Mouse (Mus musculus) liver, embryonic 11.5 days (tissue): ENCODE measurements around the gene Suclg1. TPM values are rescaled to one million over a fixed set of nuclear protein-coding genes. Genes with fewer than 3 reads are reported as not detected.

Experiments
- ATAC-seq: fragments of 200-750 bp; cut with Nextera tagmentation; replicated peaks from 2 replicates; pipeline ENCODE4 v1.8.0; 2017; ENCODE audit warnings: moderate number of reproducible peaks, mild to moderate bottlenecking, moderate TSS enrichment, moderate library complexity; ENCODE audit not compliant: low FRiP score
- DNase-seq: peaks from one replicate; pipeline ENCODE4 v3.0.0-alpha.2; 2017; ENCODE audit warnings: low spot score
- H3K27ac ChIP-seq: fragments of 300-500 bp; sonication (generic); 2 replicates; pipeline ENCODE4 v1.5.1; 2014; ENCODE audit warnings: mild to moderate bottlenecking, low read depth, low read length, control low read depth
- H3K27me3 ChIP-seq: fragments of 300-500 bp; sonication (generic); replicated peaks from 2 replicates; pipeline ENCODE4 v1.6.1; 2014; ENCODE audit warnings: low read length, mixed read lengths; ENCODE audit not compliant: control insufficient read depth, insufficient read depth
- H3K36me3 ChIP-seq: fragments of 300-500 bp; sonication (generic); 2 replicates; pipeline ENCODE4 v1.6.1; 2014; ENCODE audit warnings: mild to moderate bottlenecking, low read length, moderate library complexity, mixed read lengths; ENCODE audit not compliant: control insufficient read depth, insufficient read depth
- H3K4me1 ChIP-seq: fragments of 300-500 bp; sonication (generic); replicated peaks from 2 replicates; pipeline ENCODE4 v1.6.1; 2014; ENCODE audit warnings: low read length, mixed read lengths; ENCODE audit not compliant: control insufficient read depth, insufficient read depth
- H3K4me2 ChIP-seq: fragments of 300-500 bp; sonication (generic); 2 replicates; pipeline ENCODE4 v1.6.1; 2014; ENCODE audit warnings: mild to moderate bottlenecking, control low read depth, moderate library complexity
- H3K4me3 ChIP-seq: fragments of 300-500 bp; sonication (generic); 2 replicates; pipeline ENCODE4 v1.5.1; 2014; ENCODE audit warnings: low read depth, low read length, control low read depth
- H3K9ac ChIP-seq: fragments of 300-500 bp; sonication (generic); 2 replicates; pipeline ENCODE4 v1.6.1; 2014; ENCODE audit warnings: low read depth, low read length, control low read depth
- H3K9me3 ChIP-seq: fragments of 300-500 bp; sonication (generic); 2 replicates; pipeline ENCODE4 v1.6.1; 2016; ENCODE audit warnings: low read length, inconsistent platforms, mixed read lengths; ENCODE audit not compliant: control insufficient read depth
- WGBS: fragments of 180-500 bp; shearing (Covaris S2); extraction: QIAGEN DNeasy Blood & Tissue Kit; methylation state at CpG from one replicate; pipeline ENCODE4 v1.1.7; 2014; 5-methylcytosine and 5-hydroxymethylcytosine counted together
- polyA plus RNA-seq: library from polyadenylated mRNA; unstranded; fragments of >200 nt; fragmentation: Nextera tagmentation; extraction: Ambion mirVana; gene quantifications from 2 replicates; pipeline ENCODE4 v1.2.1, GENCODE M21; 2014

Gene Suclg1
- polyA plus RNA-seq, 1 experiment from 2014 or later: 188 TPM

DNA sequence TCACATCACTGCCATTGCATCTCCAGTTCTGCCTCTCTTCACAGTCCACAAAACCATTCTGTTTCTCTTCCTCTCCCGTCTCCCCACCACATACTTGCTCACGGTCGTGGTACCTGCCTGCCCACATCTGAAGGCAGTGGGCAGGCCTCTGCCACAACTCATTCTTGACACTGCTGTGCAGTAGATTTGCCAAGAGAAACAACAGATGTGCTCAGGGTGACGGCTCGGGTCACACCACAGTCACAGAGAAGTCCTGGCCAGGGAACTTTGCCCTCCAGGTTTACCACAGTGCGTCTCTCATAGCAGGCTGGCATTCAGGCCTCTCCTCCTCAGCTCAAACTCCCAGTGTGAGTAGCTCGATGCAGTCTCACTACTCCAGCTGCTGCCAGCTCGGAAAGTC is 31.5 kb downstream of the Suclg1 start:
- Histone ChIP-seq H3K27me3 (no peaks in the 10 kb centered on the region), H3K4me1 (no peaks in the 10 kb centered on the region), H3K9ac (no peak overlapping the region), H3K4me2 (no peak overlapping the region), H3K27ac (no peak overlapping the region), H3K4me3 (no peak overlapping the region), H3K36me3 (peaks cover 10% of the 10 kb centered on the region; the same call in 1 of the 2 replicates), H3K9me3 (no peaks in the 10 kb centered on the region)
- DNase-seq (no peak), ATAC-seq (no peak)
- 70% methylated on average over 8 of the region's 8 CpGs for WGBS

GRCm38 (mm10) chr6:73280546-73281115 is 32.4 kb downstream of the Suclg1 start:
- no peak for ATAC-seq
- Histone ChIP-seq H3K36me3 (peaks cover 2% of the 10 kb centered on the region; the same call in 1 of the 2 replicates), H3K4me2 (no peak overlapping the region), H3K9ac (no peak overlapping the region), H3K27me3 (no peaks in the 10 kb centered on the region), H3K9me3 (no peaks in the 10 kb centered on the region), H3K27ac (no peak overlapping the region), H3K4me3 (no peak overlapping the region), H3K4me1 (no peaks in the 10 kb centered on the region)
- 77% methylated on average over 9 of the region's 9 CpGs for WGBS
- DNase-seq: no peak

DNA sequence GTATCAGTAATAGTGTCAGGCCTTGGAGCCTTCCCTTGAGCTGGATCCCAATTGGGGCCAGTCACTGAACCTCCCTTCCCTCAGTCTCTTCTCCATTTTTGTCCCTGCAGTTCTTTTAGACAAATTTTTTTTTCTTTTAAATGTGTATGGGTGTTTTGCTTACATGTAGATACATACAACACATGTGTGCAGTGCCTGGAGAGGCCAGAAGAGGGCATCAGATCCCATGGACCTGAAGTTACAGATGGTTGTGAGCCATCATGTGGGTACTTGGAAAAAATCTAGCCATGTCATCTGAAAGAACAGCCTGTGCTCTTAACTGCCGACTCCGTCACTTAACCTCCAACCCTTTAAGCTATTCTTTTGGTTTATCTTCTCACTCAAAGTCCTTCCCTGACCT is 38.1 kb downstream of the Suclg1 start:
- H3K4me3 ChIP-seq: no peak overlapping the region
- no peak overlapping the region for H3K27ac ChIP-seq
- H3K9me3 ChIP-seq: no peaks in the 10 kb centered on the region
- no peaks in the 10 kb centered on the region for H3K4me1 ChIP-seq
- 92% methylated on average over 2 of the region's 2 CpGs for WGBS
- H3K27me3 ChIP-seq: no peaks in the 10 kb centered on the region
- ATAC-seq (no peak), DNase-seq (no peak)
- no peak overlapping the region for H3K9ac ChIP-seq
- H3K36me3 ChIP-seq: no peaks in the 10 kb centered on the region
- no peak overlapping the region for H3K4me2 ChIP-seq

GRCm38 (mm10) chr6:73306837-73307236 is 58.7 kb downstream of the Suclg1 start:
- Histone ChIP-seq H3K4me1 (no peaks in the 10 kb centered on the region), H3K27me3 (no peaks in the 10 kb centered on the region), H3K27ac (no peak overlapping the region), H3K4me3 (no peak overlapping the region), H3K36me3 (no peaks in the 10 kb centered on the region), H3K9ac (no peak overlapping the region), H3K9me3 (no peaks in the 10 kb centered on the region), H3K4me2 (no peak overlapping the region)
- ATAC-seq (no peak), DNase-seq (no peak)
- WGBS: 67% methylated on average over 6 of the region's 6 CpGs

- H3K4me3 ChIP-seq: no peak overlapping the region
- DNase-seq: no peak
- no peak overlapping the region for H3K27ac ChIP-seq
- no peak overlapping the region for H3K4me2 ChIP-seq
- H3K36me3 ChIP-seq: no peaks in the 10 kb centered on the region
- ATAC-seq: no peak
- 74% methylated on average over 10 of the region's 10 CpGs for WGBS
- no peak overlapping the region for H3K9ac ChIP-seq
- no peaks in the 10 kb centered on the region for H3K4me1 ChIP-seq
- H3K27me3 ChIP-seq: no peaks in the 10 kb centered on the region
- H3K9me3 ChIP-seq: no peaks in the 10 kb centered on the region
Measured at GRCm38 (mm10) chr6:73308685-73309520, 60.7 kb downstream of the Suclg1 start.

DNA sequence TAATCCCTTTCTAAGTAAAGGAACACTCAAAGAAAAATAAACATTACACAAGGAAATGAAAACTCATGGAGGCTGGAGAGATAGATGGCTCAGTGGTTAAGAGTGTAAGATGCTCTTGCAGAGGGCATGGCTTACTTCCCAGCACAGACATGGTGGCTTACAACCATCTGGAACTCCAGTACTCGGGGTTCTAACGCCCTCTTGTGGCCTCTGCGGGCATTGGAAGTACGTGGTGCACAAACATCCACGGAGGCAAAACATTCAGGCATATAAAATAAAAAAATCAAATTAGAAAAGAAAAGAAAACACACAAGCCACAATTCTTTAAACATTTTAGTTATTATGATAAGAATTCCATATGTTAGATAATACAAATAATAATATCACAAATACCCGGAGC is 63.2 kb downstream of the Suclg1 start:
- ATAC-seq (no peak), DNase-seq (no peak)
- WGBS: 61% methylated on average over 6 of the region's 6 CpGs
- H3K36me3 ChIP-seq: no peaks in the 10 kb centered on the region
- H3K4me3 ChIP-seq: no peak overlapping the region
- no peak overlapping the region for H3K27ac ChIP-seq
- no peak overlapping the region for H3K4me2 ChIP-seq
- H3K9ac ChIP-seq: no peak overlapping the region
- no peaks in the 10 kb centered on the region for H3K4me1 ChIP-seq
- no peaks in the 10 kb centered on the region for H3K27me3 ChIP-seq
- no peaks in the 10 kb centered on the region for H3K9me3 ChIP-seq

GRCm38 (mm10) chr6:73311786-73312185 is 63.6 kb downstream of the Suclg1 start:
- no peak overlapping the region for H3K4me3 ChIP-seq
- no peaks in the 10 kb centered on the region for H3K9me3 ChIP-seq
- no peaks in the 10 kb centered on the region for H3K27me3 ChIP-seq
- no peaks in the 10 kb centered on the region for H3K36me3 ChIP-seq
- DNase-seq: no peak
- H3K4me2 ChIP-seq: no peak overlapping the region
- H3K27ac ChIP-seq: no peak overlapping the region
- no peak for ATAC-seq
- no peak overlapping the region for H3K9ac ChIP-seq
- WGBS: 86% methylated on average over 7 of the region's 7 CpGs
- no peaks in the 10 kb centered on the region for H3K4me1 ChIP-seq

DNA sequence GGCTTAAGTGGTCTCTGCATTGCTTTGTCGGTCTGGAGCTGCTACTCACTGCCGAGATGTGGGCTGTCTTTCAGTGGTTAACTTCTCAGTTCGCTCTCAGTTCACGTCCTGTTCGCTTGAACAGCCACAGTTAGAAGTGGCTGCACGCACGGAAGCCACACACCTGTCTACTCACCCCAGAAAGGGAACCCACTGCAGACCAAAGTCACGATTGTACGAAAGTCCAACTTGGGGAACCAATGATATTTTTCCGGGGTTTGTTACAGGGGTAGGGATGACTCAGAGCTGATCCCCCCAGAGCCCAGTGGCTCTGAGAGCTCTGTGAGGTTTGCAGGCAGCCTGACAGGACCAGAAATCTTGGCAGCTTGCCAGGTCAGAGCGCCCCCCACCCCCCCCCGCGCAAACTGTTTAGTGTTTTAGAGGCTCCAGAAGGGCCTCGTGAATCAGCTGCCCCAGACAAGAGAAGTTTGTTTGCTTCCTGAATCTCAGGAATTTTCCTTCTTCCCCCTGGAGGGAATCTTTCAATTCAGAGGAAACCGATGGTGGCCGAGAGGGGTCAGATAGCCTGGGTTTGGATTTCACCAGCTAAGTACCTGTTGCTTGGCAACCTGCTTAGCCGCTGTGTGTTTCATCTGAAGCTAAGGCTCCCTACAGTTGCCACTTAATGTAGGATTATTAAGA is 66.9 kb downstream of the Suclg1 start:
- ATAC-seq (peak; percentile 47; the same call in 1 of the 2 replicates), DNase-seq (peak; percentile 62)
- no peak overlapping the region for H3K27ac ChIP-seq
- H3K27me3 ChIP-seq: no peaks in the 10 kb centered on the region
- H3K36me3 ChIP-seq: no peaks in the 10 kb centered on the region
- peak overlapping the region; percentile 56 for H3K4me2 ChIP-seq
- no peaks in the 10 kb centered on the region for H3K4me1 ChIP-seq
- H3K9me3 ChIP-seq: no peaks in the 10 kb centered on the region
- H3K4me3 ChIP-seq: peak overlapping the region; percentile 38
- 0 out of 2 replicates have a peak overlapping the region, but pooled peaks have one; percentile 10 for H3K9ac ChIP-seq
- WGBS: 3% methylated on average over 17 of the region's 17 CpGs
